Mouse (Mus musculus) embryonic facial prominence, embryonic 11.5 days (tissue): ENCODE measurements around the gene Abcg4. TPM values are rescaled to one million over a fixed set of nuclear protein-coding genes. Genes with fewer than 3 reads are reported as not detected.
"Not testable (repeated sequence)": the region's sequence is repeated elsewhere in the genome, so short reads cannot be mapped to it uniquely, and the experiment has no call there.

Source experiments
- ATAC-seq: fragments of 200-750 bp; cut with Nextera tagmentation; replicated peaks from 2 replicates; pipeline ENCODE4 v1.8.0; 2017; ENCODE audit warnings: low read depth; ENCODE audit not compliant: insufficient number of reproducible peaks, low FRiP score, low TSS enrichment
- DNase-seq: peaks from one replicate; pipeline ENCODE4 v3.0.0-alpha.2; 2015; ENCODE audit warnings: low spot score
- H3K27ac ChIP-seq: fragments of 300-500 bp; sonication (generic); replicated peaks from 2 replicates; pipeline ENCODE4 v1.5.1; 2014; ENCODE audit warnings: mild to moderate bottlenecking, low read depth, low read length, control low read depth
- H3K27me3 ChIP-seq: fragments of 300-500 bp; sonication (generic); 2 replicates; pipeline ENCODE4 v1.6.1; 2014; ENCODE audit warnings: mild to moderate bottlenecking, low read length, moderate library complexity, mixed read lengths; ENCODE audit not compliant: control insufficient read depth, insufficient read depth
- H3K36me3 ChIP-seq: fragments of 300-500 bp; sonication (generic); replicated peaks from 2 replicates; pipeline ENCODE4 v1.6.1; 2014; ENCODE audit warnings: low read depth, mild to moderate bottlenecking, low read length, moderate library complexity, mixed read lengths; ENCODE audit not compliant: control insufficient read depth, insufficient read depth
- H3K4me1 ChIP-seq: fragments of 300-500 bp; sonication (generic); 2 replicates; pipeline ENCODE4 v1.6.1; 2014; ENCODE audit warnings: low read length, mixed read lengths; ENCODE audit not compliant: control insufficient read depth, insufficient read depth
- H3K4me2 ChIP-seq: fragments of 300-500 bp; sonication (generic); 2 replicates; pipeline ENCODE4 v1.6.1; 2014; ENCODE audit warnings: low read depth, mild to moderate bottlenecking, control low read depth, low read length, moderate library complexity
- H3K4me3 ChIP-seq: fragments of 300-500 bp; sonication (generic); 2 replicates; pipeline ENCODE4 v1.5.1; 2014; ENCODE audit warnings: low read depth, low read length, control low read depth
- H3K9ac ChIP-seq: fragments of 300-500 bp; sonication (generic); replicated peaks from 2 replicates; pipeline ENCODE4 v1.6.1; 2014; ENCODE audit warnings: mild to moderate bottlenecking, control low read depth, low read length
- H3K9me3 ChIP-seq: fragments of 300-500 bp; sonication (generic); replicated peaks from 2 replicates; pipeline ENCODE4 v1.6.1; 2016; ENCODE audit warnings: mild to moderate bottlenecking, low read length, inconsistent platforms, mixed read lengths; ENCODE audit not compliant: control insufficient read depth
- WGBS: fragments of 180-500 bp; shearing (Covaris S2); extraction: QIAGEN DNeasy Blood & Tissue Kit; methylation state at CpG from one replicate; pipeline ENCODE4 v1.1.7; 2014; 5-methylcytosine and 5-hydroxymethylcytosine counted together
- polyA plus RNA-seq: library from polyadenylated mRNA; unstranded; fragments of >200 nt; fragmentation: Nextera tagmentation; extraction: Ambion mirVana; gene quantifications from 2 replicates; pipeline ENCODE4 v1.2.1, GENCODE M21; 2014

Abcg4 gene
- polyA plus RNA-seq, 1 experiment from 2014 or later = 1.6 TPM

DNA sequence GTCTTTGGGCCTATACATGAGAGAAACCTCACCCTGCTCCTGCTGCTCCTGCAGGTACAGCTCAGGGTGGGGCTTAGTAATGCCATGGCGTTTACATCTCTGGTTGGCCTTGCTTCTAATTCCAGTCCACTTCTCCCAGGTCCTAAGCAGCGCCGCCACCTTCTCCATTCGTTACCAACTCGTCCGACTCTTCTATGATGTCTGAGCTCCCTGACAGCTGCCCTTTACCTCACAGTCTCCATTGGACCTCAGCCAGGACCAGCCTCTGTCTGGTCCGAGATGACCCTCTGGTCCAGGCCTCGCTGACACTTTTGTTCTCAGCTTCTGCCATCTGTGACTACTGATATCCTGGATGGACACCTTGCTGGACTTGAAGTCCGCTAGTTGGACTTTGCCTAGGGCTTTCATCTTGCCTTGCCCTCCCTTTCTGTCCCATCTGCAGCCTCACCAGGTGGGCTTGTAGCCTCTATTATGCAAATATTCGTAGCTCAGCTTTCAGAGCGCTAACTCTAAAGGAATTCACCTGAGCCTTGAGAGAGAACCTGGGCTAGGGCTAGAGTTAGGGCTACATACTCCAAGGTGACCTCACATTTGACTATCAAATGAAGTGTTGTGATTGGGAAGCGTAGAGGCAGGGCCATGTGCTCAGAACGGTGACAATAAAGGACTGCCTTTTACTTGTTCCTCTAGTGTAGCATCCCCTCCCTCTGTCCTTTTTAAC is 44.7 kb upstream of the Abcg4 start:
- H3K36me3 ChIP-seq = peaks cover 19% of the 10 kb centered on the region
- ATAC-seq (no peak), DNase-seq (no peak)
- H3K4me3 ChIP-seq = no peak overlapping the region
- H3K4me1 ChIP-seq = no peaks in the 10 kb centered on the region; the same call in 1 of the 2 replicates
- H3K9ac ChIP-seq = no peak overlapping the region
- no peaks in the 10 kb centered on the region for H3K27me3 ChIP-seq
- no peaks in the 10 kb centered on the region for H3K9me3 ChIP-seq
- no peak overlapping the region for H3K4me2 ChIP-seq
- 95% methylated on average over 13 of the region's 13 CpGs for WGBS
- H3K27ac ChIP-seq = no peak overlapping the region

DNA sequence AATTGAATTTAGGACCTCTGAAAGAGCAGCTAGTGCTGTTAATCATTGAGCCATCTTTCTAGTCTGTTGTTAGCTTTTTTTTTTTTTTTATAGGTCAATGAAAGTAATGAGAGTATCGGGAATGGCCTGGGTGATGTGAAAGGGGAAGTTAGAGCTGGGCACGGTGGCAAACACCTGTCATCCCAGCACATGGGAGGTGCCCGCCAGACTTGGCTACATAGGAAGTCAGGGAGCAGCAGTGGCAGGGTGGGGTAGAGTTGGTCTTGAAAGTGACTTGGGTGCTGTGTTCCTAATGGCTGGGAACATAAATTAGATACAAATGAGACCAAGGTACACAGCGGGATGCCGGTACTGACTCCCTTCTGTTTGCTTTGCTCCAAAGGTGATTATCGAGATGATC is 42.3 kb upstream of the Abcg4 start:
- no peak for DNase-seq
- H3K36me3 ChIP-seq = peaks cover 19% of the 10 kb centered on the region

DNA sequence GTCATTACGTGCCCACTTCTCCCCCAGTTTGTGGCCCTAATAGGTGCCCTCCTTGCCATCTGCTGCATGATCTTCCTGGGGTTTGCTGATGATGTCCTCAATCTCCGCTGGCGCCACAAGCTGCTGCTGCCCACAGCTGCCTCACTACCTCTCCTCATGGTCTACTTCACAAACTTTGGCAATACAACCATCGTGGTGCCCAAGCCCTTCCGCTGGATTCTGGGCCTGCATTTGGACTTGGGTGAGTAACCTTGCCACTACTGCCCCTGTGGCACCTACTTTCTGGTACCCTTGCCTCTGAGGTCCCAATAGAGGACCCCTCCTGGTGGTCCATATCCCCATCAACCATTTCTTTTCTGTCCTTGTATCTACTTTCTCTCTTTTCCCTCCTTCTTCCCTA is 39.5 kb upstream of the Abcg4 start:
- 88% methylated on average over 5 of the region's 5 CpGs for WGBS
- H3K27me3 ChIP-seq = no peaks in the 10 kb centered on the region
- peak overlapping the region; percentile 90 for H3K9ac ChIP-seq
- H3K4me3 ChIP-seq = peak overlapping the region; percentile 70
- no peaks in the 10 kb centered on the region; the same call in 1 of the 2 replicates for H3K4me1 ChIP-seq
- no peaks in the 10 kb centered on the region for H3K9me3 ChIP-seq
- H3K4me2 ChIP-seq = peak overlapping the region; percentile 76
- H3K27ac ChIP-seq = no peak overlapping the region
- DNase-seq = no peak
- no peak for ATAC-seq
- peaks cover 10% of the 10 kb centered on the region for H3K36me3 ChIP-seq

More for the DNA sequence above, 42.3 kb upstream of the Abcg4 start:
- WGBS = 97% methylated on average over 6 of the region's 6 CpGs
- no peak overlapping the region for H3K4me2 ChIP-seq
- H3K27ac ChIP-seq = no peak overlapping the region
- no peak overlapping the region for H3K9ac ChIP-seq
- no peak for ATAC-seq
- no peaks in the 10 kb centered on the region for H3K27me3 ChIP-seq
- no peaks in the 10 kb centered on the region; the same call in 1 of the 2 replicates for H3K4me1 ChIP-seq
- no peaks in the 10 kb centered on the region for H3K9me3 ChIP-seq
- H3K4me3 ChIP-seq = no peak overlapping the region

DNA sequence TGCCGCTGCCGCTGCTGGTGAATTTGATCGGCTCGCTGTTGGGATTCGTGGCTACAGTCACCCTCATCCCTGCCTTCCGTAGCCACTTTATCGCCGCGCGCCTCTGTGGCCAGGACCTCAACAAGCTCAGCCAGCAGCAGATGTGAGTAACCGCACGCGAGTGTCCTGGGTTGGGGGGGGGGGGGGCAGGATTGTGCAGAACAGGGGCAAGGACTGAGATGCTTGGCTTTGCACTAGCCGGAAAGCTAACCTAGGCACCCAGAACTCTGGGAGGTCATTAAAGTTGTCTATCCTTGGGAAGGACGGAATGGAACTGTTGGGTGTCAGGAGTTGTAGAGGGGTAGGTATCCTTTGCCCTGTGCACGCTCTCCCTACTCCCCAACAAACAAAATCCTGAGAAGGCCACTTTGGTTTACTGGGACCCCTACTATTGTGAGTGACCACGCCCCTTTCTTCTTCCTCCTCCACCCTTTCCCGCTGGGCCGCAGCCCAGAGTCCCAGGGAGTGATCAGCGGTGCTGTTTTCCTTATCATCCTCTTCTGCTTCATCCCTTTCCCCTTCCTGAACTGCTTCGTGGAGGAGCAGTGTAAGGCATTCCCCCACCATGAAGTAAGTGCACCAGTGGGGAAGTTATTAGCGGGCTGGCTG is 38.8 kb upstream of the Abcg4 start:
- DNase-seq (peak; percentile 72), ATAC-seq (peak; percentile 34)
- Histone ChIP-seq H3K4me2 (peak overlapping the region; percentile 76), H3K4me3 (peak overlapping the region; percentile 70), H3K27ac (peak overlapping the region; percentile 84), H3K36me3 (peaks cover 4% of the 10 kb centered on the region), H3K9me3 (no peaks in the 10 kb centered on the region), H3K9ac (peak overlapping the region; percentile 90), H3K4me1 (no peaks in the 10 kb centered on the region; the same call in 1 of the 2 replicates), H3K27me3 (no peaks in the 10 kb centered on the region)
- under 1% methylated on average over 21 of the region's 22 CpGs for WGBS

DNA sequence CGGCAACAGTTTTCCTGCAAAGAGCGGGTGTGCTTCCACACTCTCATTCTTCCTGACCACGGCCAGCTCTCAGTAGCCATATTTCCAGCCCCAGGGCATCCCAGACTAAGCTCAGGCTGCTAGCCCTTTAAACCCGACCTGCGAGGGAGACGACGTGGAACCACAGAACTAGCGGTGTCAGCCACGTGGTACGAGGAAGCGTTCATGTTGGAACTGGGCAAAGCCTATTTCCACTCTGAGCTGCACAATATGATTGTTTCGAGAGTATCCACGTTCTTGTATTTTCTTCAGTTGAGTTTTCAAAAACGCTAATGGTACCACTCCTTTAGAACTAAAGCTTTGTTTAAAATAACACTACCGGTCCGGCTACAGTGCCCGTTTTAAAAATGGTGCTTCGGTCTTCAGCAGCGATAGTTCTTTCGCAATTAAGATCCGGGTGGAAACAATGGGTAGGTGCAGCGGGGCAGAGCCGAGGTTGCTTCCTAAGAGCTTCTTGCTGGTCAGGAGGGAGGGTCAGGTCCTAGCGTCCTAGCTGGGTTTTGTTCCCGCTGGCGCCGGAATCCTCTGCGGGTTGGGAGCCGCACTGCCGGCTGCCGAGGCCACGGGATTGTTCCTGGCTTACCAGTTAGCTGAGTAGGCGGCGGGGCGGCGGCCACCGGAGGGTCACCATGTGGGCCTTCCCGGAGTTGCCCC is 38.1 kb upstream of the Abcg4 start:
- Histone ChIP-seq H3K36me3 (peaks cover 4% of the 10 kb centered on the region), H3K9ac (peak overlapping the region; percentile 90), H3K27me3 (no peaks in the 10 kb centered on the region), H3K4me3 (peak overlapping the region; percentile 70), H3K4me1 (no peaks in the 10 kb centered on the region; the same call in 1 of the 2 replicates), H3K4me2 (peak overlapping the region; percentile 76), H3K9me3 (no peaks in the 10 kb centered on the region), H3K27ac (peak overlapping the region; percentile 84)
- WGBS = under 1% methylated on average over 38 of the region's 38 CpGs
- ATAC-seq (peak; percentile 90), DNase-seq (peak; percentile 90)

DNA sequence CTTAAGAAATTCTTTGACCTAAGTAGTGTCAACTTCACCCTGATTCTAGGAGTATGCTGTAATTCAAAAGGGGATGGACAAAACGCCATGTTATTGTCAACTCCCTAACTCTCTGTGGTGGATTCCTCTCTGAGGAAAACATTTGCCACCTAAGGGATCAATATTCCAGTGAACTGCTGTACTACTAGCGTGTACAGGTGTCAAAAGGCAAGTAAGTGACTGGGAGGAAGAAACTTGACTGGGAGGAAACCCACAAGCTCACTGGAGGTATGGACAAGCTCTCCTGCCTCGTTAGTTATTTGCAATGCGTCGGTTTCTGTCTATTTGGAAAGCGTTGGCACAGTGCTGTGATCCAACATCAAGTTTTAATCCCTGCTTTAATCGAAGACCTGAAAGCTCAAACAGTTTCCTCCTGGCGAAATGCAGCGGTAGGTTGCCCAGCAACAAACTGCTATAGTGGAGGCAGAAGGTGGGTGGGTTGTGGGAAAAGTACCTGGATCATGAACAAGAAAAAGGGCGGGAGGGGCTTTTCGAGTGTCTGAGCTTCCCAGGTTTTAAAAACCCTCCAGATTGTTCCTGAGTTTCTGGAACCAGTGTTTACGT is 37.5 kb upstream of the Abcg4 start, which contains the start of gene Dpagt1:
TSS of gene Dpagt1 (plus strand) at position 252 of the 603 bp plus-strand sequence.
- H3K27ac ChIP-seq = peak within 1 kb of the TSS; percentile 84
- ATAC-seq = no peak
- H3K9me3 ChIP-seq = no peaks in the 10 kb centered on the region
- no peaks in the 10 kb centered on the region; the same call in 1 of the 2 replicates for H3K4me1 ChIP-seq
- H3K36me3 ChIP-seq = peaks cover 4% of the 10 kb centered on the region; the same call in 1 of the 2 replicates
- peak within 1 kb of the TSS; percentile 76 for H3K4me2 ChIP-seq
- H3K4me3 ChIP-seq = peak within 1 kb of the TSS; percentile 70
- peak within 1 kb of the TSS; percentile 90 for H3K9ac ChIP-seq
- no peaks in the 10 kb centered on the region for H3K27me3 ChIP-seq
- WGBS = 5% methylated on average over 12 of the region's 12 CpGs
- DNase-seq = no peak

DNA sequence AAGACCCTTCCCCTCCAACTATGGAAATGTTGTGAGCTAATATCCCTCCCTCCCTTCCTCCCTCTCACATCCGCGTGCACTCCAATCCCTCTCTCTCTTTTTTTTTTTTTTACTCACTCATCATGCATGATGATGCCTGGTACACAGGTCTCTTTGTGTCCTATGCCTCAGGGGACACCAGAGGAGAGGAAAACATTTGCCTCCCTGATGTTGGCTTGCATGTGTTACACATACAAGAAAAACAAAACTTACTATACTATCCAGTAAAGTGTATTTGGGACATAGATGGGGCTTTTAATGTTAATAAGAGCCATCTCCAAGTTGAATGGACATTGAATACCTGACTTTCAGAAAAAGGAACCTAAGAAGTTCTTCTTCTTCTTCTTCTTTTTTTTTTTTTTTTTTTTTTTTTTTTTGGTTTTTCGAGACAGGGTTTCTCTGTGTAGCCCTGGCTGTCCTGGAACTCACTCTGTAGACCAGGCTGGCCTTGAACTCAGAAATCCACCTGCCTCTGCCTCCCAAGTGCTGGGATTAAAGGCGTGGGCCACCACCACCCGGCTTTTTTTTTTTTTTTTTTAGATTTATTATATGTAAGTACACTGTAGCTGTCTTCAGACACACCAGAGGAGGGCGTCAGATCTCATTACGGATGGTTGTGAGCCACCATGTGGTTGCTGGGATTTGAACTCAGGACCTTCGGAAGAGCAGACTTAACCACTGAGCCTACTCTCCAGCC is 36.8 kb upstream of the Abcg4 start:
- H3K4me2 ChIP-seq, ATAC-seq, DNase-seq, H3K27me3 ChIP-seq, H3K36me3 ChIP-seq, H3K27ac ChIP-seq, H3K4me1 ChIP-seq, H3K9me3 ChIP-seq: not testable (repeated sequence)
- peak overlapping the region; percentile 90; the same call in 1 of the 2 replicates for H3K9ac ChIP-seq
- 50% methylated on average over 7 of the region's 8 CpGs for WGBS
- peak overlapping the region; percentile 70; the same call in 1 of the 2 replicates for H3K4me3 ChIP-seq
